Mouse (Mus musculus): ENCODE data around the gene Zan.

The Zan gene

DNA sequence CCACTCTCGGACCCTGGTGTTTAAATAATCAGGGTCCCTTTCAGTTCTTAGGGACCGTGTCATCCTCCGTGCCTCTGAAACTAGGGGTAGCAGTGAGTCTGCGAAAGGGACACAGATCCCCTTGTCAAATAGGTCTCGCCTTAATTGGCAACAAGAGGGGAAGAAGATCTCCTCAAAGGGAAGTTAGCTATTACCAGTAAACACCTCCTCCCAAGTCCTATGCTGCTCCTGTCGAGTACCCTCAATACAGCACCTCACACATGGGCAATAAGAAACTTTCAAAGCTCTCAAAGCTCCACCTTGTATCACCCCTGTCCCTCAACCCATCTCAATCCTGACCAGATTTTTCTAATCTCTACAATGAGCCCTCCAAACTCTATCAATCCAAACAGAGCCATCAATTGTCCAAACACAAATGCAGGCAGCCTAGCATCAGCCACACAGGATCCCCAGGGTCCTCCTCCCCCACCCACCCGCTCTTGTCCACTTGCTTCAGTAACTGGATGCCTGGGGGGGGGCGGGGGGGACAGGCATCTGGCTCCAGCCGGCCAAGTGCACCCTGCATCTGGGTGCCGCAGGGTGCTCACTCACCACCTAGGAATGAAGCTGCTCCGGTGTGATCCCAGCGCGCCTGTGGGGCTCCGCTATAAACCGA is 143.9 kb downstream of the Zan start:
- no peak for DNase-seq (ENCODE audit: low spot score in 2 of 2)

DNA sequence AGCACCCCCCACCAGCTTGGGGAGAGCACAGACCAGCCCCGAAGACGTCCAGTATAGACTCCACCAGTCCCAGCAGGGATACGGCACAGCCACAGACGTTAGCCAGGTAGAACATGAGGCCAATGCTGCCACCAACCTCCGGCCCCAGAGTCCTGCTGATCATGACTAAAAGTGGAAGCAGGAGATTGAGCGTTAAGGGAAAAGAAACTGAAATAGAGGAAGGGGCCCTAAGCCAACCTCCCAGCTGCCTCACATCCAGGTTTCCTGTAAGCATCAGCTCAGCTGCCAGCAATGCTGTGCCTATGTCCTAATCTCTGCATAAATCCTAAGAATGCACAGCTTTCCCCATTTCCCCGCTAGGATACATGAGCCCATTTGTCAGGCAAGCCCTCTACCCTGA is 146.0 kb downstream of the Zan start:
- DNase-seq (ENCODE audit: low spot score in 2 of 2) = no peak
